Mouse (Mus musculus) frontal cortex, adult 2 months (tissue): ENCODE data around the gene Synj2. TPM values are rescaled to one million over a fixed set of nuclear protein-coding genes. Genes with fewer than 3 reads are reported as not detected.

Experiments
- DNase-seq, 2 experiments: peaks; one replicate each; pipeline ENCODE4 v3.0.0; 2022; ENCODE audit warnings: low spot score in 1 of 2; ENCODE audit errors: extremely low spot score in 1 of 2
- polyA plus RNA-seq: library from polyadenylated mRNA; depleted of rRNA; stranded (reverse); fragments of >200 nt; gene quantifications from 2 replicates; pipeline ENCODE4 v1.2.3, GENCODE M21; 2012

Synj2 gene
- polyA plus RNA-seq, 1 experiment: 23.6 TPM

DNA sequence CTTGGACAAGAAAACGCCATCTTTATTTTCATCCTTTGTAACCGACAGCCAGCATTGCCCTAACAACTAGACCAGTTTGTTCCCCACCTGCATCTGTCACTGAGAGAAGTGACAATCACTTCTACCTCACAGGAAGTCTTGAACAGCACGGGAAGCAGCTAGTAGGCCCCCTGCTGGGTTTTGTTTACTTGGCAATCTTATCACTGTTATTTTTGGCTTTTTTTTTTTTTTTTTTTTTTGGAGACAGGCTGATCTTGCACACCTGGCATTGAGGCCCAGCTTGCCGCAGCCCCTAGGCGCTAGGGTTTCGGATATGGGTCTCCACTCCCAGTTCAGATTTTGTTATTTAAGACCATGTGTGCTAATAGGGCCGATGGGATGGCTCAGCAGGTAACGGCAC lies 32.5 kb downstream of the Synj2 start:
- no peak for DNase-seq

DNA sequence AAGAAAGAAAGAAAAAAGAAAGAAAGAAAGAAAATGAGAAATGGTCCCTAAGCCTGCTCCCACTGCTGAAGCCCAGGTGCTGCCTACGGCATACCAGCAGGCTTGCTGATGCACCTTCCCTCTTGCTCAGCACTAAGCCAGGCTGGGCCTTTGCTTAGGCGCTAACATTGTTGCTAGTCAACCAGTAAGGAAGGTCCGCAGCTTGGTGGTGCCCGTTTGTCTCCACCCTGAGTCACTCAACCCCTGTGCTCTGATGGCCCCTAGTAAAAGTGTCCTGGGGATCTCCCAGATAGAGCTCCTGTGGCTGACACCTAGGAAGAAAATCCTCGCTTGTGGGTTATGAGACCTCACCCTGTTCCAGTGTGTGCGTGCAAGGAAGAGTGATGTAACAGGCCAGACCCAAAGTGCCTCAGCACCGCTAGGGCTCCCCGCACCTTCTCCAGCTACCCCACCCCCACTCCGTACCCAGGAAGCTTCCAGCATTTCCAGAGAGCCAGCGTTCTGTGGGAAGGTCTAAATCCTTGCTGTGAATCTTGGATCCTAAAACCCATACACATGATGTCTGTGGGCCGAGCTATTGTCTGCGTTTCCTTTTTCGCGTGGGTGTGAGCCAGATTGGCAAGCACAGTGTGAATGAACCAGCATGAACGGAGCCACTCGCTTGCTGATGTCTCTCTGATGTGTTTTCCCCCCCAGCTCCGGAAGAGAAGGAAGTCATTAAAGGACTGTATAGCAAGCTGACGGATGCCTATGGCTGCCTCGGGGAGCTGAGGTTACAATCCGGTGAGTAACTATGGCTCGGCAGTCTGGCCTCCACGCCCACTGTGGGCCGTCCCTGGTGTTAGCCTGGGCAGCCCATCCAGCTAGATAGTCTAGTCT lies 34.3 kb downstream of the Synj2 start:
- peak; percentile 78 to 92 for DNase-seq

DNA sequence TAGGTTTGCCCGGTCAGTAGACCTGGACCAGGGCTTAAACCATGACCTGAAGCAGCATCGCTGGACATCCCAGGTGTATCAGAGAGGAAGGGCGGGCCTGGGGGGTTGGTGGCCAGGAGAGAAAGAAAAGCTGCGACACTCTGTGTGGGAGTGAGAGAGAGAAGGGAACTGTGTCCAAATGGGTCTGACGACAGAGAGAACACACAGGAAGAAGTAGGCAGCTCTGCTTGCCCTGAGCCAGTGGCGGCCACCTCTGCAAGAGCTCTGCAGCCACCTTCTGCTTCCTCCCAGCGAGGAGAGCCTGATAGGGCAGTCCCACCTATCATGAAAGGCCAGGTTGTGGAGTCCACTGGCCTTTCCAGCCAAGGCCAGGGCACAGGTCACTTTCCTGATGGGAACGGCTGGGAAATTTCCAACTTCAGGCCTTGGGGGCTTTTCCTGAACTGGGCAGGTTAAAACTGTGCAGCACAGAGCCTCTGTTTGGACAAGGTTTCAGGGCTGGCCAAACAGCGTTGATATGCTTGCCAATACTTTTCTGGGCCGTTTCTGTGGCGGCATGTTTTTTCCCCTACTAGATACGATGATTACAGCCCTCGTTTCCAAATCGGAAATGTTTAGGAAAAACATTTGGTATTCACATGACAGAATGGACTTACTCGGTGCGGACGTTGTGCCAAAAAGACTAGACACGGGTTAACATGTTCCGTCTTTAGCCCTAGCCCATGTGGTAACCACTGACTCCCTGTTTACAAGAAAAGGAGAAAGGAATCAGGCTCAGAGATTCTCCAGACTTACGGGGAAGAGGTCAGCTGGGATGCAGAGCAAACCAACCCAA lies 35.4 kb downstream of the Synj2 start:
- DNase-seq: peak in 1 of 2 experiments; percentile 59

- DNase-seq: peak in 1 of 2 experiments; percentile 52
These were observed 36.2 kb downstream of the Synj2 start for GRCm38 (mm10) chr17:5977056-5977920.

- no peak for DNase-seq
These were observed 36.9 kb downstream of the Synj2 start for GRCm38 (mm10) chr17:5977921-5978504.

DNA sequence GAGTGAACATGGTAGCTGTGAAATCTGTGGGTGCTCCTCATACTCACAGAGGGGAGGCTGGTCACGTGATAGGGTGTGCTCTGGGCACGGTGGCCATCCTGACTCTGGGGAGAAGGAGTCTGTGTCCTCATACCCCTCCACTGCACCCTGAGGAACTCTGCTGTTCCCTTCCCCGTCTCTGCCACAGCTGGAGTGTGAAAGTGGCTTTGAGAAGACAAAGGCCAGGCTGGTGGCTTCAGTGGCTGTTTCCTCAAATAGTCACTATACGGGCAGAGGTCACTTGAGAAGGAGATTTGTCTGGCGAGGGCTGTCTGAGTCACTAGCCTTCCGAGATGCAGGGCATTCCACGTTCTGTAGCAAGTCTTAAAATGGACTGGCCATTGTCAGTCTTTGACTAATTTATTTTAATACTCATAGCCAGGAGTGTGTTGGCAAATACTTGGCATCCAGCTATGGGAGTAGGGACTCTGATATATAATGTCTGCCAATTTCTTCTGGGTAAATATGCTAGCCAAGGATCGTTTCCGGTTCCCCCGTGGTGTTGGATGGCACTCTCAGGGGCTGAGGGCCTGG lies 37.5 kb downstream of the Synj2 start:
- DNase-seq: no peak

DNA sequence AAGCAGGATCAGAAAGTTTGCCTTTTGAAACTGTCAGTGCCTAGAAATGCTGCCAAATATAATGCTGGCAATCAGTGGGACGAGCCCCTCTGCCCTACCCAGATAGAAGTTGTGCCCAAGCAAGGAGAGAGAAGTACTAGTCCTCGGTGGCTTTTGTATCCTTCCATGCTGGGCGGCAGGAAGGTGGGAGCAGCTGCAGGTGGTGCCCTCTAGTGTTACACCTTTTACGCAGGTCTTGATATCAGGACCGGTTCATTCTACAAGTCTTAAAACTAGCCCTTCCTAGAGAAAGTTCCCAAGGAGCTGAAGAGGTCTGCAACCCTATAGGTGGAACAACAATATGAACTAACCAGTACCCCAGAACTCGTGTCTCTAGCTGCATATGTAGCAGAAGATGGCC lies 39.8 kb downstream of the Synj2 start:
- no peak for DNase-seq

- no peak for DNase-seq
These were observed 42.1 kb downstream of the Synj2 start for GRCm38 (mm10) chr17:5983150-5983549.

- DNase-seq: no peak
These were observed 42.8 kb downstream of the Synj2 start for GRCm38 (mm10) chr17:5983901-5984300.

GRCm38 (mm10) chr17:5984700-5985231 lies 43.7 kb downstream of the Synj2 start:
- DNase-seq: no peak

DNA sequence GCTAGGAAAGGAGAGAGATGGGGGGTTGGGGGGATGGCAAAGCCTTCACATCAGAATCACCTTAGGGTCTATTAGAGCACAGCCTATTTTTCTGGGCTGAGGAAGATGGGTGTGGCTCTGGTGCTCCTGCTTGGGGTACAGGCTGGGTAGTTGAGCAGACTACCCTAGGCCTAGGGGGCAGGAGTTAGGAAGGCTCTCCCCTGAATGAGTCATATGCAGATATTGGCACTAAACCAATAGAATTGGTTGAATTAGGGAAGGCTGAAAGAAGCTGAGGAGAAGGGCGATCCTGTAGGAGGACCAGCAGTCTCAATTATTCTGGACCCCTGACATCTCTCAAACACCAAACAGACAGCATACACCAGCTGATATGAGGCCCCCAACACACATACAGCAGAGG lies 44.2 kb downstream of the Synj2 start:
- no peak for DNase-seq

GRCm38 (mm10) chr17:5987271-5988056 lies 46.4 kb downstream of the Synj2 start:
- no peak for DNase-seq

- no peak for DNase-seq
These were observed 47.0 kb downstream of the Synj2 start for GRCm38 (mm10) chr17:5988102-5988501.

- DNase-seq: no peak
These were observed 51.9 kb downstream of the Synj2 start for GRCm38 (mm10) chr17:5992866-5993580.

GRCm38 (mm10) chr17:5993581-5994260 lies 52.6 kb downstream of the Synj2 start:
- DNase-seq: no peak

DNA sequence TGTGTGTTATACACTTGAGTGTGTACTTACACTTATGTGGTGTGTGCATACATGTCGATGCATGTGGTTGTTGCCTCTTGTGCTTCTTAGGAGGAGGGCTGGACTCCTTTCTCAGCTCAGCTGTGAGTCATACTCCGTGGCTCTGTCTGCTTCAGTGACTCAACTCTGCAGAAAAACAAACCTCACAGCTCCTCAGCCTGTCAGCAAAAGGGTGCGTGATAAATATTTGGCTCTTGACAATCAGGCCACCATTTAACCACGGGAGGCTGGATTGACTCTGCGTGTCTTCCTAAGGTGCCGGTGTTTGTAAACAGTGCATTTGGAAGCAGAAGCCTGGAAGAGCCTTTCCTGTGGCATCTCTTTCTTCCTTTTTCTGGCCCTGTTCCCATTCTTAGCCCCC lies 53.5 kb downstream of the Synj2 start:
- peak in 1 of 2 experiments; percentile 76 for DNase-seq

GRCm38 (mm10) chr17:5996589-5996988 lies 55.5 kb downstream of the Synj2 start:
- DNase-seq: no peak
